Mouse (Mus musculus) cerebellum, adult 2 months (tissue): ENCODE data around the gene Tmem205.

ENCODE experiments used
- CTCF ChIP-seq: fragments of 200-500 bp; IDR thresholded peaks from 2 replicates; pipeline ENCODE4 v1.5.1; 2011; ENCODE audit warnings: low read depth, mild to moderate bottlenecking, control low read depth, low read length, moderate library complexity, borderline replicate concordance; ENCODE audit not compliant: insufficient read depth
- POLR2A ChIP-seq: fragments of 200-500 bp; IDR thresholded peaks from 2 replicates; pipeline ENCODE4 v1.6.1; 2011; ENCODE audit warnings: low read length, control low read depth, borderline replicate concordance; ENCODE audit not compliant: insufficient read depth

GRCm38 (mm10) chr9:21932006-21932405 is 4.7 kb upstream of the Tmem205 start:
- TF ChIP-seq CTCF (no peak), POLR2A (no peak)
